Mouse (Mus musculus) heart, postnatal 25 days (tissue): ENCODE results near the gene Nxn. TPM values are rescaled to one million over a fixed set of nuclear protein-coding genes. Genes with fewer than 3 reads are reported as not detected.

Source experiments
- DNase-seq: peaks from one replicate; pipeline ENCODE4 v3.0.0; 2022; ENCODE audit warnings: low spot score
- intact Hi-C: fragments of 180-260 bp; cut with DNase I; formaldehyde crosslinking; loops from one replicate; pipeline ENCODE4 v1.15.1; 2025
- total RNA-seq, 2 experiments: library from RNA; stranded (reverse); gene quantifications; 2 replicates each; pipeline ENCODE4 v1.2.3; 2021

Gene Nxn
- total RNA-seq, 2 experiments from 2014 or later, result 11.6 to 14.8 TPM

- DNase-seq, result no peak
- intact Hi-C loops, result no loop called here
Measured at GRCm38 (mm10) chr11:76339141-76339540, 59.8 kb downstream of the Nxn start.

DNA sequence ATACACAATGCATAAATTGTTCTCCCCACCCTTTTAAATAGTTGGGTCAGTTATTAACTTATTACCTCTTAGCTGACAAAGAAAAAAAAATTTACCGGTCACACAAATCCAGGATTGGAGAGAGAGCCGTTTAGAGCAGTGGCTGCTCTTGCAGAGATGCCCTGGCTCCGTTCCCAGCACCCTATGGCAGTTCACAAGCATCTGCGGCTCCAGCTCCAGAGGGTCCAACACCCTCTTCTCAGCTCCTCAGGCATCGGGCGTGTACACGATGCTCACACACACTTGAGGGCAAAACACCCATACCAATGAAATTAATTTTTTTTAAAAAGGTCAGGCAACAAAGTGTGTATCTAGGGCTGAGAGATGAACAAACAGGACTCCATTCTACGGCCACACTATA, 60.3 kb downstream of the Nxn start:
- intact Hi-C loops, result no loop called here
- no peak for DNase-seq

DNA sequence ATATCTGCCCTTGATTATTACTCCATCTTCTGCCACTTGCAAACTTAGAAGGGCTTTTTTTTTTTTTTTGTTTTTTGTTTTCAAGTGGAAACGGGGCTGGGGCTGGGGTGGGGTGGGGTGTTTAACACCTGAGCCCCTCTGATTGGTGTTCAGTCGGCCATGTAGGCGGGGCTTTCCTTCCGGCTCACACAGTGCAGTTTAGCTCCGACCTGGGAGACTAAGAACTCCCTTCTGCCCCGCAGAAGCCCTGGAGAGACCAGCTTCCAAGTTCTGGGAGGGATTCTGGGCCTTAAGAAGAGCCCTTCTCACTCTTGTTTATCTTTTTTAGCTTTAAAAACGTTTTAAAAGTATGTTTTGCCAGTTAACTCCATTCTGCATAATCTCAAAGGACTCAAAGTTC, 61.2 kb downstream of the Nxn start:
- no peak for DNase-seq
- intact Hi-C loops, result no loop called here

- intact Hi-C loops, result no loop called here
Measured at GRCm38 (mm10) chr11:76337236-76337635, 61.7 kb downstream of the Nxn start.

GRCm38 (mm10) chr11:76336224-76336623, 62.7 kb downstream of the Nxn start:
- intact Hi-C loops, result no loop called here
- no peak for DNase-seq

More at GRCm38 (mm10) chr11:76337236-76337635, 61.7 kb downstream of the Nxn start:
- DNase-seq, result no peak

DNA sequence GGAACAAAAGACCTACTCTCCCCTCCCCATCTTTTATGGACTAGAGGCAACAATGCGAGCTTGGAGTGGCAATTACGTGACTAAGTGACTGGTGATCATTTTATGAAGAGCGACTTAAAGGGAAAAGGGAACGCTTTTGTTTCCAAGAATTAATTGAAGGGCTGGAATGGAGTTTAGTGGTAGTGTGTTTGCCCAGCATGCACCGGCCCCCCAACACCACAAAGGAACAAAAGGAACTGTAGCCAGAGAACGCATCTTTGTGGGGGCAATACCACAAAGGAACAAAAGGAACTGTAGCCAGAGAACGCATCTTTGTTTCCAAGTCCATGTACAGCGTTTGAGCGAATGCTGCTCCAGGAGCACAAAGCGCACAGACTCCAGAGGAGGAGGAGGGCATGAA, 64.0 kb downstream of the Nxn start:
- intact Hi-C loops, result no loop called here
- no peak for DNase-seq

DNA sequence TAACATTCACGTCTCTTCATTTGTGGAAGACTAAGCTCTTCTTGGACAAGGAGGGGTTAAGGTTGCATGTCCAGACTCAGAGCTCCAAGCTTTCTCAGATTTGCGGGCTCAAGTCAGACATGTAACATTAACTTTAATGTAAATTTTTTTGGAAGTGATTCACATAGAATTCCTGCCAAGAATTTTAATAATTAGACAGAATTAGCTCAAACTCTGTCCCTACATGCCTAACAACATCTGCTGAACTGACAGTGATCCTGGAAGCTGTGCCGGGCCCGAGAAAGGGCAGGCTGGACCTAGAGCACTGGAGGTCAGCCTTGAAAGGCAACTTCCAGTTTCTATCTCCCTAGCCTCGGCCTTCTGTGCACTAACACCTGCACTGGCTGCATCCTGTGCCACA, 66.7 kb downstream of the Nxn start:
- no peak for DNase-seq
- intact Hi-C loops, result no loop called here

DNA sequence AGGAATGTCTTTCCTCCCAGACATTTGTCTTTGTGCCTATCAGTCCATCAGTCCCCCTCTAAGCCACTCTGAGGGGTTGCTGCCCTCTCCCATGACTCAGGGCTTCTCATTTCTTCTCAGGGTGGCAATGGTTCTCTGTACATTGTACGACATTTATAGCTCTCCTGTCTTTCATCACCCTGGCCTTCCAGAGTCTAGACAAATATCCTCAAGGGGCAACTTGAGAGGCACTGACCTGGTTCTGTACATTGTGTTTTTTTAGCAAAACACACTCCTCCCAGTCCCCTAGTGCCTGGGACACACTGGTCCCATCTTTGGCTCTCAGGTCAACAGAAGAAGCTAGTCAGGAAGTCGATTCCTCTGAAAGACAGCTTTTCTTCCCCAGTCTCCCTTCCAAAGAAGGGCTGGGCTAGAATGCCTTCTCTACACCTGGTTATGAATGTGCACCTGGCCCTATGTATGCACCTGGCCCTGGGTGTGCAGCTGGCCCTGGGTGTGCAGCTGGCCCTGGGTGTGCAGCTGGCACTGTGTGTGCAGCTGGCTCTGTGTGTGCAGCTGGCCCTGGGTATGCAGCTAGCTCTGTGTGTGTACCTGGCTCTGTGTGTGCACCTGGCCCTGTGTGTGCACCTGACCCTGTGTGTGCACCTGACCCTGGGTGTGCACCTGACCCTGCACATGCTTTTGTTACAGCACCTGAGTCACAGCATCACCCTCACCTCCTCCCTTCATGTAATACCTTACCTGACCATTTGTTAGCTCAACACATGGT, 70.2 kb downstream of the Nxn start:
- DNase-seq, result no peak
- intact Hi-C loops, result no loop called here

DNA sequence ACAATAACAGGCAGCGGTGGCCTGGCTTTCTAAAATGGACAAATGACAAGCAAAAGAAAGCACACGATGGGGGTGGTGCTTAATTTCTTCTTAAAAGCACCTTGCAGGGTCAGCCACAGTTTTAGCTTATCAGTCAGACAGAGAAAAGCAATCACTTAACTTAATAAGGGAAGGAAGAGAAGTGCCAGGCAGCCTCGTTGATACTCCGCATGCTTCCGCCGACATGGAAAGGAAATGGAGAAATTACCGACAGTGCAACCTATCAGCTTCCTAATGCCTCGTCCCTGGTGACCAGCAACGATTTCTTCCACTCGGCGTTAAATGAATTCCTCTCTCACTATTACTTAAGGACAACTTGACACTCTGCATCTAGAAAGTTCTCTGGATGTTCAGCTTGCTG, 70.9 kb downstream of the Nxn start:
- no peak for DNase-seq
- intact Hi-C loops, result no loop called here

DNA sequence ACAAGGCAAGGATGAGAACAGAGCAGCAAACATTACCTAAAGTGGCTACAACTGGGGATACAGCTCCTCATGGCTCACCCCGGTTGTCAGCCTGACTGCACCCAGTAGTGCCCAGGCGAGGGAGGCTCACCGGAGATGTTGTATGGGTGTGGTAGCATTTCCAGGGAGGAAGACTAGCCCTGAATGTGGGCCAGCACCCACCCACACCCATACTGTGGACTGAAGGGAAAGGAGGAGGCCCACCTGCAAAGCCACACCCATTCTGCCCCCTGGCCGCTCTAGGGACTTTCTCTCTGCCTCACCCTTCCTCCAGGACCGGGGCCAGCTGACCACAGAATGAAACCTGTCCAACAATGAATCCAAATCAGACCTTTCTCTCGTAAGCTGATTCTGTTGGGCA, 72.3 kb downstream of the Nxn start:
- intact Hi-C loops, result loop anchor here (2.0 kb wide), 1 partner anchor 72 kb away; the partner anchor contains the start of gene Nxn

DNA sequence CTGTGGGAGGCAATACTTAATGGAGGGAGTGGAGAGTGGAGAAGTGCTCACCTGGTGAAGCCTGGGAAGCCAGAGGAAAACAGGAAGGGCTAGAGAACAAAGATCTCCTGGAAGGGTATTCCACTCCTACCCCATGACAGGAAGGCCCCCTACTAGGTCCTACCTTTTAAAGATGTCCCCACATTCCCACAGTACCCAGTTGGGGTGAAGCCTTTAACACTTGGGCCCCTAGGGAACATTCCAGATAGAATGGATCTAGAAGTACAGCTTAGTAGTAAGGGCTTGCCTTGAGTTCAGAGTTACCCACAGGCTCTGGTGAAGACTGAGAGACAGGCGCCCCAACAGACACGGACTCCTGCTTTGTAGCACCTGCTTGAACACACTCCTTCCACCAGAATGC, 72.9 kb downstream of the Nxn start:
- intact Hi-C loops, result loop anchor here (2.0 kb wide), 1 partner anchor 73 kb away; the partner anchor contains the start of gene Nxn
- DNase-seq, result no peak

More for the DNA sequence above, 72.3 kb downstream of the Nxn start:
- peak; percentile 52 for DNase-seq

DNA sequence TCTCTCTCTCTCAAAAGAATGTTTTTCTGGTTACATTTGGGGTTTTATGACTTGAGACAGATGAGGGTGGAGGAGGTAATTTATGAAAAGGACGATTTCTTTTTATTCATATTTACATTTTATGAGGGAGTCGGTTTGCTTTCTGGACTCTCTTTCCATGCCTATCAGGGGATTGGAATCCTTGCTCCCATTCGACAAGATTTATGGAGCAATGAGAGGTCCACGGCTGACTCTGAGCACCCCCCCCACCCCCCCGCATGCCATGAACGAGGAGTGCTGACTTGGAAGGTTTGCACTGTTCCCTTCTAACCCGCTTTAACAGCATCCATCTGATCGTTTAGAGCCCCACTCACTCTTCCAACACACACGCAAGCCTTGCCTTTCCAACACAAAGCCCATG, 74.1 kb downstream of the Nxn start:
- intact Hi-C loops, result loop anchor here (5.0 kb wide), 2 partner anchors 38 to 62 kb away; no protein-coding TSS in a partner anchor
- DNase-seq, result no peak

GRCm38 (mm10) chr11:76324207-76324606, 74.7 kb downstream of the Nxn start:
- intact Hi-C loops, result loop anchor here (5.0 kb wide), 2 partner anchors 37 to 62 kb away; no protein-coding TSS in a partner anchor

DNA sequence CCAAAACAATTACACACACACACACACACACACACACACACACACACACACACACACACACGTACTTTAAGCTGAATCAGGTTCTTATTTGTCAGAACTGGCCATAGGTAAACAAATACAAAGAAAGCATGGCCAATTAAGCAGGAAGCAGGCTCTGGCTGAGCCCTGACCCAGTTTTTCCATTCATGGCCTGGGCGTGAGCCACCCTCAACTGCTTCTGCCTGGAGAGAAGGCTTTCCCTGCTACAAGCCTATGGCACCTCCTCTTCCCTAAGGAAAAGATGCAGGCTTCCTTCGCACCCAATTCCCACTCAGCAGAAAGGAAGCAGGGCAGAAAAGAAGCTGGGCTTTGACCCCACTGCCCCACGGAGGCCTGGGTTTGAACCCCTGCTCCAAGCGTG, 76.0 kb downstream of the Nxn start:
- DNase-seq, result no peak
- intact Hi-C loops, result loop anchor here (5.0 kb wide), 2 partner anchors 36 to 61 kb away; no protein-coding TSS in a partner anchor

More at GRCm38 (mm10) chr11:76324207-76324606, 74.7 kb downstream of the Nxn start:
- DNase-seq, result no peak

GRCm38 (mm10) chr11:76322081-76322480, 76.9 kb downstream of the Nxn start:
- intact Hi-C loops, result loop anchor here (5.0 kb wide), 2 partner anchors 35 to 60 kb away; no protein-coding TSS in a partner anchor
- DNase-seq, result no peak

GRCm38 (mm10) chr11:76320475-76320874, 78.5 kb downstream of the Nxn start:
- intact Hi-C loops, result loop anchor here (5.0 kb wide), 2 partner anchors 33 to 58 kb away; no protein-coding TSS in a partner anchor
- DNase-seq, result no peak

DNA sequence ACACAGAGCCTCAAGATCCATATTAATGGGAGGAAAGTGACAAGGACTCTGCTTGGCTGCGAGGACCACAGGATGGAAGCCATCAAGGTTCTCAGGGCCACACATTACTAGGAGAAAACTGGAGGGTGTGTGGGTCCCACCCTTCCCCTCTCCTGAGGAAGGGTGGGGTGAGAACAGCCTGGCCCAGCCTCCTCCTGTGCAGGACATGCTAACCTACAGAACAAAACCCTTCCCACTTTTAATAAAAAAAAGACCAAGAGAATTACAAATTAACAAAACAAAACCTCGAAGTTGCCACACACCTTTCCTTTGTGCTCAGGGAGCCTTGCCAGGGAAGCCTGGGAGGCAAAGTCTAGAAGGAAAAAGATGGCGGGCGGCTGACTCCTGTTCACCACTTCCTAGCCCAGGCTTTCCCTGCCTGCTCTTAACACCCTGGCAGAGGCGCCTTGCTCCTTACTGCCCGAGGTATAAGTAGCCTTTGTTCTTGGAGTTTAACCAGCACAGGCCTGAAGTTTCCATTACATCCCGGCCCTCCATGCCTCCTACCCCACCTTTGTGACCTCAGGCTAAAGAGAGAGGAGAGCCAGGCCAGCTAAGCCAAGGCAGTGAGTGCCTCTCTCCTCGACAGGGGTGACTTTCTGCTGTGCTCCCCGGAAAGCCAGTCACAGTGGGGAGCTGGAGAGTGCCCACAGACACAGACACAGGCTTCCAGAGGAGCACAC, 79.1 kb downstream of the Nxn start:
- intact Hi-C loops, result loop anchor here (5.0 kb wide), 3 partner anchors 33 to 77 kb away; partner anchors contain the start of gene Nxn
- no peak for DNase-seq

DNA sequence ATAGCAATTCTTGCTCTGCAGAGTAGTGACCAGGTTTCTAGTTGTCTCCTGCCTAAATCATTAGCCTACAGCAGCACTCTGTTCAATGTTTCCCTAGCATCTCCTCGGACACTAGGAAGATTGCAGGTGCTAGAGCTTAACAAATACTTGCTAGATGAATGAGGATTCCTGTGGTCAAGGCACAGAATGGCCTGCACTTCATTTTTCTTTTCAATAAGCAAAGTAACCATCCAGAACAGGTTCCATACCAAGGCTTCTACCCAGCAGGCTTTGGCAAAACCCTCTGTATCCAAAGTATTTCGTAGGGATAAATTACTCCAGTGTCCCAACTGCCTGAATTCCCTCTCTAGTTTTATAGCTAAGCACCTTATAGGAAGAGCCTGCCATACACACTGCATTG, 81.0 kb downstream of the Nxn start:
- no peak for DNase-seq
- intact Hi-C loops, result loop anchor here (5.0 kb wide), 1 partner anchor 79 kb away; the partner anchor contains the start of gene Nxn

GRCm38 (mm10) chr11:76315785-76316444, 83.0 kb downstream of the Nxn start:
- intact Hi-C loops, result loop anchor here (5.0 kb wide), 1 partner anchor 81 kb away; the partner anchor contains the start of gene Nxn
- no peak for DNase-seq

- DNase-seq, result no peak
- intact Hi-C loops, result loop anchor here (5.0 kb wide), 1 partner anchor 83 kb away; the partner anchor contains the start of gene Nxn
Measured at GRCm38 (mm10) chr11:76314741-76315140, 84.2 kb downstream of the Nxn start.
